Mouse (Mus musculus) liver, embryonic 13.5 days (tissue): ENCODE data around the gene Slc29a3. TPM values are rescaled to one million over a fixed set of nuclear protein-coding genes. Genes with fewer than 3 reads are reported as not detected.
A peak's percentile ranks its signal among the peaks of the same experiment; 100 is the strongest.

Experiments
- ATAC-seq: fragments of 200-750 bp; cut with Nextera tagmentation; 2 replicates; pipeline ENCODE4 v1.8.0; 2017; ENCODE audit warnings: low read depth, mild to moderate bottlenecking, moderate number of reproducible peaks, moderate library complexity
- DNase-seq: peaks from one replicate; pipeline ENCODE4 v3.0.0; 2022
- H3K27ac ChIP-seq: fragments of 300-500 bp; sonication (generic); 2 replicates; pipeline ENCODE4 v1.5.1; 2015; ENCODE audit warnings: moderate library complexity, mild to moderate bottlenecking, inconsistent platforms
- H3K27me3 ChIP-seq: fragments of 300-500 bp; sonication (generic); 2 replicates; pipeline ENCODE4 v1.6.1; 2015; ENCODE audit warnings: mild to moderate bottlenecking, inconsistent platforms
- H3K36me3 ChIP-seq: fragments of 300-500 bp; sonication (generic); 2 replicates; pipeline ENCODE4 v1.6.1; 2015; ENCODE audit warnings: mild to moderate bottlenecking, inconsistent platforms
- H3K4me1 ChIP-seq: fragments of 300-500 bp; sonication (generic); replicated peaks from 2 replicates; pipeline ENCODE4 v1.6.1; 2015; ENCODE audit warnings: inconsistent platforms
- H3K4me2 ChIP-seq: fragments of 300-500 bp; sonication (generic); 2 replicates; pipeline ENCODE4 v1.6.1; 2015; ENCODE audit warnings: inconsistent platforms, mild to moderate bottlenecking, moderate library complexity
- H3K4me3 ChIP-seq: fragments of 300-500 bp; sonication (generic); replicated peaks from 2 replicates; pipeline ENCODE4 v1.5.1; 2015; ENCODE audit warnings: mild to moderate bottlenecking, inconsistent platforms
- H3K9ac ChIP-seq: fragments of 300-500 bp; sonication (generic); 2 replicates; pipeline ENCODE4 v1.6.1; 2015; ENCODE audit warnings: mild to moderate bottlenecking, inconsistent platforms
- H3K9me3 ChIP-seq: fragments of 300-500 bp; sonication (generic); replicated peaks from 2 replicates; pipeline ENCODE4 v1.6.1; 2016; ENCODE audit warnings: inconsistent platforms
- WGBS: fragments of 180-500 bp; shearing (Covaris S2); methylation state at CpG from one replicate; pipeline ENCODE4 v1.1.7; 2015; ENCODE audit not compliant: insufficient replicate concordance; 5-methylcytosine and 5-hydroxymethylcytosine counted together
- polyA plus RNA-seq: library from polyadenylated mRNA; unstranded; fragments of >200 nt; fragmentation: Nextera tagmentation; extraction: Ambion mirVana; gene quantifications from 2 replicates; pipeline ENCODE4 v1.2.1, GENCODE M21; 2015

Gene Slc29a3
- polyA plus RNA-seq, 1 experiment from 2014 or later, result 4.3 TPM

DNA sequence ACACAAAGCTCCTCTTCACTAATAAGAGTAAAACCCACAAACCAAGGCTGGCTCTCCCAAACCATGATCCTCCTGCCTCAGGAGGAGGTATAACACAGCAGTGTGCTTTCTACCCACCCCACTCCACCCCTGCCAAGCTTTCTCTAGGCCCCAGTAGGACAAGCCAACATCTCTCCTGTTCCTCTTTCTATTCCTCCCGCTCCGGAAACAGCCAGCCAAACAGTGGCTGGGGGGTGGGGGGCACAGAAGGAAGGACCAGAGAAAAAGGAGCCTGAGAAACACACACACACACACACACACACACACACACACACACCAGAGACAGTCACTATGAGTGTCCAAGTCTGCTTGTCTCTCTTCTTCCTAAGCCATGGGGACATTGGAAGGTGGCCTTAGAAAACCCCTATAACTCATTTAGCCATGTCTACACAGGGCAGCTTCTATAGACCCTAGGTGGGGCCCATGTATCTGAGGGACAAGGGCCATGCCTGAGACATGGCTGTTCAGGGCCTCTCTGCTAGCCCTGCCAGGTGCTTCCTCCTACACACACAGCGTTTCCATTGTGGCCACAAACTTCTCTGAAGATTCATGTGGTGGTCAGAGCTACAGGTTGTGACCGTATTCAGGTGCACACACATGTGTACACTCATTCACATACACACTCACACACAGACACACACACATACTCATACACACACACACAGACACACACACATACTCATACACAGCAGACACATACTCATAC lies 12.8 kb downstream of the Slc29a3 start:
- Histone ChIP-seq H3K27me3 (no peaks in the 10 kb centered on the region), H3K9ac (no peak overlapping the region), H3K4me3 (no peak overlapping the region), H3K4me1 (no peaks in the 10 kb centered on the region; the same call in 1 of the 2 replicates), H3K4me2 (no peak overlapping the region), H3K36me3 (no peaks in the 10 kb centered on the region; the same call in 1 of the 2 replicates), H3K27ac (no peak overlapping the region), H3K9me3 (no peaks in the 10 kb centered on the region)
- 39% methylated on average over 4 of the region's 4 CpGs for WGBS
- ATAC-seq (0 out of 2 replicates have a peak, but pooled peaks have one; percentile 23), DNase-seq (no peak)

DNA sequence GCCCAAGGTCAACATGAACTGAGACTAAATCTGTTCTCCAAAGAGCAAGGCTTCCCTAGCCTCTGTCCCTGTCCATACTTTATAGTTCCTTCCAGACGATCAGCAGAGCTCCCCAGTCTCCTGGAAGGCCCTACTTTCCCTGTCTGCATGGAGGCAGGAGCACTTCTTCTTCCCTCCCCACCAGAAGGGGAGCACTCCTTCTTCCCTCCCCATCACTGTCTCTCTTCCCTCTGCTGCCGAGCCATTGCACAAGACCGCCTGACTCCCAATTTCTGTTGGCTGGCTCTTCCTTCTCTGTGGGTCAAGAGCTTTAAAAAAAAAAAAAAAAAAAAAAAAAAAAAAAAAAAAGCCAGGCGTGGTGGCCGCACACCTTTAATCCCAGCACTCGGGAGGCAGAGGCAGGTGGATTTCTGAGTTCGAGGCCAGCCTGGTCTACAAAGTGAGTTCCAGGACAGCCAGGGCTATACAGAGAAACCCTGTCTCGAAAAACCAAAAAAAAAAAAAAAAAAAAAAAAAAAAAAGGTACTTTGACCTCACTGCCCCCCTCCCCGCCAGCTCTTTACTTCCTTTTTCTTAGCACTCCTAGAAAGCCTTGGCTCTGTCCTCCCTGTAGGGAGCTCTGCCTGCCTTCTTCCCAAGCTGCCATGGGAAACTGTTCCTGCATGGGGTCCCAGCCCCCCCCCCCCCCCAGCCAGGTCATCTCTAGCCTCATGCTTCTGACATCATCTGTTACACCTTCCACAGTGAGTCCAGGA lies 14.5 kb downstream of the Slc29a3 start:
- ATAC-seq (no peak), DNase-seq (no peak)
- no peak overlapping the region for H3K9ac ChIP-seq
- H3K4me2 ChIP-seq, result no peak overlapping the region
- H3K4me1 ChIP-seq, result peaks cover 12% of the 10 kb centered on the region
- no peaks in the 10 kb centered on the region for H3K9me3 ChIP-seq
- H3K36me3 ChIP-seq, result no peaks in the 10 kb centered on the region; the same call in 1 of the 2 replicates
- H3K27ac ChIP-seq, result no peak overlapping the region
- 41% methylated on average over 8 of the region's 9 CpGs for WGBS
- H3K4me3 ChIP-seq, result no peak overlapping the region
- H3K27me3 ChIP-seq, result no peaks in the 10 kb centered on the region

DNA sequence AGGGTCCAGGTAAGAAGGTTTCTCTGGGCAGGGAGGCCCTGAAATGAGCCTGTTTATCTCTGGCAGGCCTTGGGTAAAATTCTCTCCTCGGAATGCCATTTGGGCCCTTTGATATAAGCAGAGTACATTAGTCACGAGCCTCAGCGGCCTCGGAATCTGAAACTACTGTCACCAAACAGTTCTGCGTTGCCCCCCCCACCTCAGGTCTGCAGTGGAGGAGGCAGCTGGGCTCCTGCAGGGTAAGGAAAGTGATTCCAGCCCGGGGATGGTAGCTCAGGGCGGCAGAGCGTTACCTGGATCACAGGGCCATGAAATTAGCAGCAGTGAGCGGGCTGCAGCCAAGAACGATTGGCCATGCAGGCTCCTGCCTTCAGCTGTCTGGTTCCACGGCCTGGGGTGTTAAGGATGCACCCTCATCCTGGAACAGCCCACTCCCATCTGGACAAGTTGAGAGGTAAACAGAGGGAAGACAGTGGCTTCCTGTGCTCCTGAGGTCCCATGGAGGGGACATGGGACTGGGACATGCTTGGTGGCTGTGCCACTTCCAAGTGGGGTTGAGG lies 15.3 kb downstream of the Slc29a3 start:
- WGBS, result 76% methylated on average over 11 of the region's 11 CpGs
- Histone ChIP-seq H3K27ac (no peak overlapping the region), H3K4me2 (no peak overlapping the region), H3K36me3 (no peaks in the 10 kb centered on the region; the same call in 1 of the 2 replicates), H3K27me3 (no peaks in the 10 kb centered on the region), H3K4me1 (peaks cover 12% of the 10 kb centered on the region), H3K9ac (no peak overlapping the region), H3K4me3 (no peak overlapping the region), H3K9me3 (no peaks in the 10 kb centered on the region)
- DNase-seq (no peak), ATAC-seq (no peak)

DNA sequence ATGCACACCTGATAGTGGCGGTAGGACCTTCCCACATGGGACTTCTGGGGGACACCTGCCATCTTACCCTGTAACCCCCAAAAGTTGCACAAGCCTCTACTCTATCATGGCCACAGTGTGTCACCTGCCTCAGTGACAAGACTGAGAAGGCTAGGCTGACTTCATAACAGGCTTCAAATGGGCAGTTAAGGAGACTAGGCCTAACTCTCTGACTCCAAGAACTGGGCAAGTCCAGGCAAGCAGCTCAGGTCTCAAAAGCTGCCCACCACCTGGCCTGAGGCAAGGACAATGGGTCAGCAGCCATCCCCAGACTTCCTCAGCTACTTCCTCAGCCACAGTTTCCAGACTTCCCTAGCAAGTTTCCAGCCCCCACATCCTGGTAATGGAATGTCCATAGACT lies 16.9 kb downstream of the Slc29a3 start:
- Histone ChIP-seq H3K9ac (no peak overlapping the region), H3K9me3 (no peaks in the 10 kb centered on the region), H3K27me3 (no peaks in the 10 kb centered on the region), H3K27ac (no peak overlapping the region), H3K4me2 (no peak overlapping the region), H3K4me1 (peaks cover 12% of the 10 kb centered on the region), H3K36me3 (no peaks in the 10 kb centered on the region), H3K4me3 (no peak overlapping the region)
- 92% methylated on average over 1 of the region's 1 CpGs for WGBS
- ATAC-seq (no peak), DNase-seq (no peak)

DNA sequence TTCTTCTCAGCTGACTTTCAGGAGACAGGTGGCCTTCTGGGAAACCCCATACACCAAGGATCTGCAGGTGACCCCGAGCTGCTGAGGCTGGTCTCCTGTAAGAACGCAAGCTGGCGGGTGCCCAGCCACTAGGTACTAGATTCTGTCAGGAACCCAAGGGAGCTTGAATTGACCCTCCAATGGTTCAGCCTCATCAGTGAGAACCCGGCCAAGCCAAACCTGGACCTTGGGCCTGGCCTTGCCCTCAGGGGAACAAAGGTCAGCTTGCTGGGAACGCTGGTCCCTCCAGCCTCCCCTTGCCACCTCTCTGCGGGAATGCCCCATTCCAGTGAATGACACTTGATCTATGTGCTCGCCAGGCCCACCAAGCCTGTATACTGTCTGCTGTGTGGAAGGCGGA lies 19.1 kb downstream of the Slc29a3 start:
- DNase-seq, result no peak
- Histone ChIP-seq H3K36me3 (no peaks in the 10 kb centered on the region), H3K4me3 (no peak overlapping the region), H3K4me1 (peaks cover 18% of the 10 kb centered on the region), H3K27me3 (no peaks in the 10 kb centered on the region), H3K4me2 (no peak overlapping the region), H3K9me3 (no peaks in the 10 kb centered on the region), H3K9ac (no peak overlapping the region), H3K27ac (no peak overlapping the region)
- ATAC-seq, result no peak
- WGBS, result 61% methylated on average over 8 of the region's 8 CpGs

DNA sequence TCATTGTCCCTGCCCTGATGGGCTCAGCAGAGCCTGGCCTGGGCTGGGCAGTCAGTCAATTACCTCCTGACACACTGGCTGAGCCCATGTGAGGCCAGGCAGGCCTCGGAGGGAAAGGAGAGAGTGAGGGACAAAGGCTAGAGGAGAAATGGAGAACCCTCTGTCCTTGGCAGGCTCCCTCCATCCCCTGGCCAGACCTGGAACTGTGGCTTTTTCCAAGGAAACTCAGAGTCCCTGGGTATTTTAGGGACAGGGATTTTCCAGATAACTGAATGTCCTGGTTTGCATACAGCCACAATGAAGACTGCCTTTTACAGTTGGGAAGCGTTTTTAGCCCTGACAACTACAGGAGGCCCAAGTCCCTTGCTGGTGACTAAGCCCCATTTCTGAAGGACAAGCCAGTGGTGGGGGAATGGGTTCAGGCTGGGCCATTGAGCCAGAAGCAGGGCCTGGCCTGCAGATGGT lies 20.2 kb downstream of the Slc29a3 start:
- Histone ChIP-seq H3K9me3 (no peaks in the 10 kb centered on the region), H3K27me3 (no peaks in the 10 kb centered on the region), H3K4me1 (peaks cover 18% of the 10 kb centered on the region), H3K36me3 (no peaks in the 10 kb centered on the region), H3K4me3 (no peak overlapping the region), H3K27ac (no peak overlapping the region), H3K9ac (no peak overlapping the region), H3K4me2 (no peak overlapping the region)
- no peak for ATAC-seq
- DNase-seq, result no peak
- 54% methylated on average over 2 of the region's 2 CpGs for WGBS

DNA sequence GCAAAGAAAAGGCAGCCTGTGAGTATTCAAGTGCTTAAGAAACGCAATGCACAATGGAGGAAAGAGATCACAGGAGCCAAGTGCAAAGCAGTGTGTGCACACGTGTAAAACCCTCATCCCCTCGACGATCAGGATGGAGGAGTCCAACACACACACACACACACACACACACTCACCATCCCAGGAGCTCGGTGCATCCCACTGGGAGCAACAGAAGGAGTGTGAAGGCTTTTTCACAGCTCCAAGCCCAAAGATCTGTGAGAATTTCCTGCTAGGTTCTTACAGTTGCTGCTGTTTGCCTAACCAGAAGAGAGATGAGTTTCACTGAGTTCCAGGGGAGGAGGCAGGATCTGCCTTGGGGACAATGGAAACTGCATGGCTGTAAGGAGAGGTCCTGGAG lies 20.9 kb downstream of the Slc29a3 start:
- Histone ChIP-seq H3K27me3 (no peaks in the 10 kb centered on the region), H3K4me1 (peaks cover 18% of the 10 kb centered on the region), H3K4me3 (no peak overlapping the region), H3K4me2 (no peak overlapping the region), H3K9ac (no peak overlapping the region), H3K27ac (no peak overlapping the region), H3K9me3 (no peaks in the 10 kb centered on the region), H3K36me3 (no peaks in the 10 kb centered on the region)
- ATAC-seq (no peak), DNase-seq (no peak)
- WGBS, result 47% methylated on average over 5 of the region's 5 CpGs

DNA sequence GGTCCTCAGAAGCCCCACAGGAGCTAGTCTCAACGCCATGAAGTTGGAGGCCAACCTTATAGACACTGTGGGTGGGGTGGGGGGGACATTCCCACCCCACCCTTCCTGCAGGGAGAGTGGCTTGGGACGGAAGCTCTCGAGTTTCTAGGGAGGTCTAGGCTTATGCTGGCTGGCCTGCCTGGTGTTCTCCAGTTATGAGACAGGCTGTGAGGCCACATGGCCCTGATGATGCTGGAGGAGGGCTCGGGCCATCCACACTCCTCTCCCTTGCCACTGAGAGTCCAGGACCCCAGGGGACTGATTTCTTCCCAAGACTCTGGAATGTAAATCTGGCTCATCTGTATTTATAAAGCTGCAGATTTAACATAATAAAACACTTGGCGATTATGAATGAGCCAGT lies 25.3 kb downstream of the Slc29a3 start:
- Histone ChIP-seq H3K9me3 (no peaks in the 10 kb centered on the region), H3K4me3 (no peak overlapping the region), H3K27ac (no peak overlapping the region), H3K36me3 (no peaks in the 10 kb centered on the region), H3K9ac (no peak overlapping the region), H3K4me2 (no peak overlapping the region), H3K27me3 (no peaks in the 10 kb centered on the region), H3K4me1 (peaks cover 5% of the 10 kb centered on the region)
- no peak for DNase-seq
- no peak for ATAC-seq
- WGBS, result 49% methylated on average over 5 of the region's 5 CpGs

DNA sequence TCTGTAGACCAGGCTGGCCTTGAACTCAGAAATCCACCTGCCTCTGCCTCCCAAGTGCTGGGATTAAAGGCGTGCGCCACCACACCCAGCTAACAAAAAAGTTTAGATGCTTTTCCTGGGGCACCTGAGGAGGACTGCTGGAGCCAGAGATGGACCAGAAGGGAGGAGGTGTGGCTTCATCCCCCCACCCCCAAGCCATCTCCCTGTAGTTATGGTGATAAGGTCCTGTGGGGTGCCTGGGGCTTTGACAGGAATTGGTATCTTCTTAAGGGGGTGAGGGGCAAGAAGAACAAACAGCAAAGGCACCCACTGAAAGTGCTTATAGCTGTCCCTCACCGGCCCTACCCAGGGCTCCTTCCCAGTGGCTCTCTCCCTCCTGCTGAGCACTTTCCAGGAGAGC lies 25.7 kb downstream of the Slc29a3 start:
- 51% methylated on average over 3 of the region's 3 CpGs for WGBS

DNA sequence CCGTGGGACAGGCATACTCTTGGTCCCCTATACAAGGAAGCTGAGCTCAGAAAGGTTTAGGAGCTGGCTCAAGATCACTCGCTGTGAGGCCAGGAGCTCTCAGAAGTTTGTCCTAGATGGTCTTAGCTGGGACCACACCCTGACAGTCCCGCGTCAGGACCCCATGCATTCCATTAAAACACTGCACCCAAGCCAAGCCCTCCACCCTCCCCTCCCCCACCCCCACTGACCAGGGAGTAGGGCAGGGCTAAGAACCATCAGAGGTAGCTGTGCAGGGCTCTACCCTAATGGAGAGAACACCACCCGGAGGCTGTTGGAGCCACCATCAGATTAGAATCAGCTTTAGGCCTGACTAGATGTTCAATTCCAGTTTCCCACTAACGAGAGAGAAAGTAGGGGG lies 28.1 kb downstream of the Slc29a3 start:
- Histone ChIP-seq H3K9ac (no peak overlapping the region), H3K4me2 (no peak overlapping the region), H3K4me3 (no peak overlapping the region), H3K27me3 (no peaks in the 10 kb centered on the region), H3K4me1 (no peaks in the 10 kb centered on the region), H3K9me3 (no peaks in the 10 kb centered on the region), H3K36me3 (no peaks in the 10 kb centered on the region), H3K27ac (no peak overlapping the region)
- 63% methylated on average over 6 of the region's 6 CpGs for WGBS
- ATAC-seq (no peak), DNase-seq (no peak)

More for the DNA sequence above, 25.7 kb downstream of the Slc29a3 start:
- ATAC-seq (no peak), DNase-seq (no peak)
- Histone ChIP-seq H3K9ac (no peak overlapping the region), H3K9me3 (no peaks in the 10 kb centered on the region), H3K27ac (no peak overlapping the region), H3K4me1 (peaks cover 5% of the 10 kb centered on the region), H3K4me2 (no peak overlapping the region), H3K4me3 (no peak overlapping the region), H3K36me3 (no peaks in the 10 kb centered on the region), H3K27me3 (no peaks in the 10 kb centered on the region)

DNA sequence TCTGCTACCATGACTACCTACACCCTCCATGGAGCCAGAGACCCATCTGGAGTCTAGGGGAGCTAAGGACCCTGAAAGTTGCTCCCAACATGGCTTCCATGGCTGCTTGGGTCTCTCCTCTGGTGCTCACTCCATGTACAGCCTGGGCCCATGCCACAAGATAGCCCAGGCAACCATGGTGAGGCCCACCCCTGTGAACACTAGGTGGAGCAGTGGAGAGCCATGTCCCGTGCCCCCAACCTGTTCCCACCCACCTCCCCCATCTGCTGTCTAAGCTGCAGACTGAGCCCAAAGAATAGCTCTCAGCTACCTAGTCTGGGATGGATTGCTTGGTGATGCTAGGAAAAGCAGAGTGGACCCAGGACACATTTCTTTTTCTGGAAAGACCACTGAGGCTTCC lies 29.2 kb downstream of the Slc29a3 start:
- DNase-seq, result no peak
- no peak for ATAC-seq
- no peak overlapping the region for H3K4me2 ChIP-seq
- H3K27ac ChIP-seq, result no peak overlapping the region
- no peak overlapping the region for H3K9ac ChIP-seq
- H3K4me1 ChIP-seq, result no peaks in the 10 kb centered on the region
- 33% methylated on average over 1 of the region's 1 CpGs for WGBS
- H3K9me3 ChIP-seq, result no peaks in the 10 kb centered on the region
- no peak overlapping the region for H3K4me3 ChIP-seq
- H3K36me3 ChIP-seq, result no peaks in the 10 kb centered on the region
- H3K27me3 ChIP-seq, result no peaks in the 10 kb centered on the region
